Mouse (Mus musculus) thymus, adult 2 months (tissue): ENCODE measurements around the gene Txnrd2.

ENCODE experiments used
- CTCF ChIP-seq: fragments of 200-500 bp; IDR thresholded peaks from 2 replicates; pipeline ENCODE4 v1.5.1; 2012; ENCODE audit warnings: mild to moderate bottlenecking, control low read depth, low read length, moderate library complexity, borderline replicate concordance; ENCODE audit not compliant: control insufficient read depth, poor library complexity, insufficient read depth; ENCODE audit errors: extremely low read depth
- POLR2A ChIP-seq: fragments of 200-500 bp; IDR thresholded peaks from 2 replicates; pipeline ENCODE4 v1.6.1; 2012; ENCODE audit warnings: mild to moderate bottlenecking, low read length, control low read depth, moderate library complexity; ENCODE audit not compliant: control insufficient read depth, poor library complexity, insufficient read depth; ENCODE audit errors: extremely low read depth

- TF ChIP-seq POLR2A, result no peak
- TF ChIP-seq CTCF, result no peak
These were observed 2.3 kb upstream of the Txnrd2 start for GRCm38 (mm10) chr16:18423915-18424265.
